Mouse (Mus musculus) bone marrow macrophage, adult 2 months (primary cell): ENCODE data around the gene Mrvi1. TPM values are rescaled to one million over a fixed set of nuclear protein-coding genes. Genes with fewer than 3 reads are reported as not detected.
A peak's percentile ranks its signal among the peaks of the same experiment; 100 is the strongest.

Source experiments
- H3K27ac ChIP-seq: 2 replicates; pipeline ENCODE4 v1.5.1; 2012; ENCODE audit warnings: low read depth, low read length; ENCODE audit not compliant: insufficient read depth
- H3K4me1 ChIP-seq: 2 replicates; pipeline ENCODE4 v1.6.1; 2012; ENCODE audit warnings: low read length; ENCODE audit not compliant: control insufficient read depth, insufficient read depth
- H3K4me3 ChIP-seq: 2 replicates; pipeline ENCODE4 v1.5.1; 2012; ENCODE audit warnings: mild to moderate bottlenecking, low read length, moderate library complexity; ENCODE audit not compliant: insufficient read depth
- CTCF ChIP-seq: IDR thresholded peaks from 2 replicates; pipeline ENCODE4 v1.5.1; 2012; ENCODE audit warnings: low read depth, mild to moderate bottlenecking, low read length, moderate library complexity
- POLR2A ChIP-seq: IDR thresholded peaks from 2 replicates; pipeline ENCODE4 v1.6.1; 2012; ENCODE audit warnings: mild to moderate bottlenecking, low read depth, low read length, borderline replicate concordance
- polyA plus RNA-seq: library from polyadenylated mRNA; stranded (reverse); fragments of >200 nt; gene quantifications from 2 replicates; pipeline ENCODE4 v1.2.4, GENCODE M21; 2012; ENCODE audit not compliant: missing spikeins, insufficient read depth, insufficient read length

The Mrvi1 gene
- polyA plus RNA-seq, 1 experiment: 0.13 TPM

GRCm38 (mm10) chr7:110944321-110944720 is 37.9 kb downstream of the Mrvi1 start:
- Histone ChIP-seq H3K4me1 (peaks cover 12% of the 10 kb centered on the region), H3K4me3 (no peak overlapping the region), H3K27ac (no peak overlapping the region)

GRCm38 (mm10) chr7:110941701-110942530 is 40.3 kb downstream of the Mrvi1 start:
- Histone ChIP-seq H3K27ac (no peak overlapping the region), H3K4me1 (peaks cover 12% of the 10 kb centered on the region), H3K4me3 (no peak overlapping the region)
- TF ChIP-seq CTCF (no peak), POLR2A (no peak)

More at GRCm38 (mm10) chr7:110944321-110944720, 37.9 kb downstream of the Mrvi1 start:
- TF ChIP-seq POLR2A: no peak
- TF ChIP-seq CTCF: no peak

GRCm38 (mm10) chr7:110941116-110941521 is 41.1 kb downstream of the Mrvi1 start:
- H3K4me3 ChIP-seq: no peak overlapping the region
- TF ChIP-seq CTCF (no peak), POLR2A (no peak)
- no peak overlapping the region for H3K27ac ChIP-seq
- peaks cover 12% of the 10 kb centered on the region for H3K4me1 ChIP-seq

GRCm38 (mm10) chr7:110935815-110936762 is 46.2 kb downstream of the Mrvi1 start:
- no peak overlapping the region for H3K4me3 ChIP-seq
- TF ChIP-seq CTCF: no peak
- TF ChIP-seq POLR2A: no peak
- peaks cover under 1% of the 10 kb centered on the region; the same call in 1 of the 2 replicates for H3K4me1 ChIP-seq
- H3K27ac ChIP-seq: no peak overlapping the region

GRCm38 (mm10) chr7:110933999-110934398 is 48.3 kb downstream of the Mrvi1 start:
- Histone ChIP-seq H3K27ac (no peak overlapping the region), H3K4me1 (no peaks in the 10 kb centered on the region), H3K4me3 (no peak overlapping the region)
- TF ChIP-seq CTCF: no peak
- TF ChIP-seq POLR2A: no peak

GRCm38 (mm10) chr7:110933329-110933728 is 48.9 kb downstream of the Mrvi1 start:
- no peak for TF ChIP-seq POLR2A
- TF ChIP-seq CTCF: no peak
- Histone ChIP-seq H3K4me1 (no peaks in the 10 kb centered on the region), H3K4me3 (no peak overlapping the region), H3K27ac (no peak overlapping the region)

- TF ChIP-seq CTCF (peak; percentile 59), POLR2A (no peak)
- Histone ChIP-seq H3K4me3 (no peak overlapping the region), H3K4me1 (no peaks in the 10 kb centered on the region), H3K27ac (no peak overlapping the region)
These were observed 52.0 kb downstream of the Mrvi1 start for GRCm38 (mm10) chr7:110930118-110930854.

GRCm38 (mm10) chr7:110926562-110926961 is 55.7 kb downstream of the Mrvi1 start:
- no peak overlapping the region for H3K4me3 ChIP-seq
- H3K27ac ChIP-seq: no peak overlapping the region
- no peak for TF ChIP-seq POLR2A
- TF ChIP-seq CTCF: no peak
- H3K4me1 ChIP-seq: peaks cover 4% of the 10 kb centered on the region
